Mouse (Mus musculus) leukemia stem cell, adult 10-12 weeks (primary cell): ENCODE results near the gene Olfr569. TPM values are rescaled to one million over a fixed set of nuclear protein-coding genes. Genes with fewer than 3 reads are reported as not detected.

Experiments
- polyA plus RNA-seq: library from polyadenylated mRNA; stranded (reverse); fragments of >175 nt; gene quantifications from 2 replicates; pipeline ENCODE4 v1.2.3, GENCODE M21; 2012; ENCODE audit warnings: low replicate concordance

Gene Olfr569
- polyA plus RNA-seq = not detected in 2 replicates

DNA sequence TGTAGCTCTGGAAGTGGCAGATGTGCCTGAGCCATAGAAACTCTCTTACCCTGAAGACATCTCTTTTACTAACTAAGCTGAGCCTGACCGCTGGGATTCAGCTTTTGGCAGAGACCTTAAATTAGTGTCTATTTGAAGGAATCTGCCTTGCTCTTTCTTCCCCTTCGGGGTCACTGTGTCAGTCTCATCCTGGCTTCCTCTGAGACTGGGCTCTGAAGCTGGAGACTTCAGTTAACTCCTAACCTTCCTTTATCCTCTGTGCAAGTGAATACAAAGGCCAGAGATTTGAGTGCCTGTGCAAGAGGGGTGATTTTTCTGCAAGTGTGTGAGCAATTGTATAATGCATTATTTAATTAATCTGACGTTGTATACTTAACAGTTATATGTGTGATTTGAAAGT lies at the start of gene Olfr569:
Gene Olfr569, minus strand, starts transcription at position 101 of the 400 bp plus-strand sequence.

DNA sequence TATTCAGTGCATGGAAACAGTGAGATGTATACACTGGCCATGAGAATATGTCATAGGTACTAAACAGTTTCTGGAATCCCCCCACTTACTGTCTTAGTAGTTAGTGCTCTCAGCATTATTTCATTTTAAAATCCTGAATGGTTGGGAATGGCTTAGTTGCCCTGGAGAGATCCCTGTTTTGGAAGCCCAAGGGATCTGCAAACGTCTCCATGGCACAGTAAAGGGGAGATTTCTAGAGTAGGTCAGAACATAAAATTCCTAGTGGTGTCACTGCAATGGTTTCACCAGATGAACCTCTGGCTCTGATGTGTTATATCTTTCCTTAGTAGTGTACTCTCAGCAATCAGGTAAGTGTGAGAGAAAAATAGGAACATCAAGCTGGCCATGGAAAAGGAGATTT lies 33.4 kb upstream of the Olfr569 start, which contains the start of gene Olfr572:
Gene Olfr572, plus strand, starts transcription at position 301 of the 400 bp plus-strand sequence.

DNA sequence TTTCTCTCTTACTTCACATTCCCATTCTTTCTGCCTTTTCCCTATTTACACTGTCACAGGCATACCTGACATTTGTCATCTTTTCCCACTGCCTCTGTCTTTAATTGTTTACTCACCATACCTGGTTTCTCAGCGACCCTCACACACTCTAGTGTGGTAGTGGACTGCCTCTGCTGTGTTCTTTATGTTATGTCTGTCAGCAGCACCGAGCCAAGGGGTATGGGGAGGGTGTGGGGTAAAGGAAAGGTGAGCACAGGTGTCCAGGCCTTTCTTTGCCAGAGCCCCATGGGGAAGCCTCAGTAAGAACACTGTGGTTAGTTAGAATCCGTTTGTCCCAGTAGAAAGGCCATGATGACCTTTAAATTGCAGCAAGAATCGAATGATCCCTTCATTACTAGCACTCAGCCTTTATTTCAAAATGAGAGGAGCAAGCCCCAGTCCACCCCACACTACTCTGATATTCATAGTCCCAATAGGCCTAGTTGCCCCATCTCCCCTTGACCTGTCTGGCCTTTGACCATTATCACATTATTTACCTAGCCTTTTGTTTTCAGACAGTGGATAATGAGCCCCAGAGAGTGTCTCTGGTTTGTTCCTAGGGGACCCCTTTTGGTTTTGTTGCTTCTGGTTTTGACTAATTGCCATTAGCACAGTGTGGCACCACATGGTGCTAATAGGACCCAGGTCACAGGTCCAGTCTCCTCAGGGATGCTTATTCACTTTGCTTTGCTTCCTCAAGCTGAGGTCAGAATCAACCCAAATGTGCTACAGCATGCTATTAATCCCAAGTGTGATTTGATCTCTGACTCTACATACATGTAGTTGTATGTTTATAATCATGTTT lies 26.6 kb upstream of the Olfr569 start, which contains the start of gene Olfr571:
Gene Olfr571, minus strand, starts transcription at position 505 of the 844 bp plus-strand sequence.

DNA sequence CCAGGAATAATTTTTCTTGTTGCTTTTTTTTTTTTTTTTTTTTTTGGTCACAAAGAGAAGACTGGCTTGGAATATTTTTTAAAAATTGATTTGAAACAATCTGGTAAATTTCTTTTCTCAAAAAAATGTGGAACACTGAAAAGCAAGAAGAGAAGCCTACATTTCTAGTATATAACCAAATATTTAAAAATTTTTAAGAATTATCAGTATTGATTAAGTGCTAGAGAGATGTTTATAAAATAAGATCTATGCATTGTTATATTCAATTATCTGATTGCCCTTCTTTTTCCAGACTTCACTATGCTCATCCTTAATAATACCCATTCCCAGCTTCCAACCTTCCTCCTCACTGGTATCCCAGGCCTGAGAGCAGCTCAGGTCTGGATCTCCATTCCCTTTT lies 13.9 kb downstream of the Olfr569 start, which contains the start of gene Olfr568:
Gene Olfr568, plus strand, starts transcription at position 301 of the 400 bp plus-strand sequence.

DNA sequence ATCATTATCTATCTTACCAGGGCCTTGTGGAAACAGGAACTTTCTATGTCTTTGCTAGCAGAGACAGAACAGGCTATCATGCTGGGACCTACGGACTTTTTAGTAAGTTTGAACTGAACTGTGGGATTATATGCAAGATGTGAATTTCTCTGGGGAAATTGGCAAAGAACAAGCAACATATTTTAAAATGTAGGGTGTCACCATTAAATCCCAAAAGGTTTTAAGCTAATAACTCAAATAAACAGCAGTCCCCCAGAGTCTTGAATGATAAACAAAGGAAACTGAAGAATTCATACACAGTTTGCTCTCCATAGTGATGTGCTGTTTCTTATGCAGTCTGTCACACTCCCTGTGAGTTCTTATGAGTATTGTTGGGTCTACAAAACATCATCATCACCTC lies 32.0 kb downstream of the Olfr569 start, which contains the start of gene Olfr566:
Gene Olfr566, minus strand, starts transcription at position 101 of the 400 bp plus-strand sequence.

Other genes starting within 250 kb of the Olfr569 start
- not detected in 2 replicates for gene Olfr555, start 232.1 kb downstream of the Olfr569 start, polyA plus RNA-seq
- gene Olfr556, start 226.0 kb downstream of the Olfr569 start, polyA plus RNA-seq = not detected in 2 replicates
- 0.35 and 1.2 TPM in 2 replicates for gene Trim68, start 203.6 kb downstream of the Olfr569 start, polyA plus RNA-seq
- not detected in 2 replicates for gene Olfr557, start 195.0 kb downstream of the Olfr569 start, polyA plus RNA-seq
- not detected in 2 replicates for gene Olfr558, start 188.7 kb downstream of the Olfr569 start, polyA plus RNA-seq
- not detected in 2 replicates for gene Olfr33, start 171.8 kb downstream of the Olfr569 start, polyA plus RNA-seq
- gene Olfr559, start 163.4 kb downstream of the Olfr569 start, polyA plus RNA-seq = not detected in 2 replicates
- gene Olfr560, start 131.5 kb downstream of the Olfr569 start, polyA plus RNA-seq = not detected in 2 replicates
- not detected in 2 replicates for gene Olfr78, start 131.4 kb downstream of the Olfr569 start, polyA plus RNA-seq
- gene Olfr561, start 119.7 kb downstream of the Olfr569 start, polyA plus RNA-seq = not detected in 2 replicates
- gene Olfr564, start 87.4 kb downstream of the Olfr569 start, polyA plus RNA-seq = not detected in 2 replicates
- not detected in 2 replicates for gene Olfr566, start 32.1 kb downstream of the Olfr569 start, polyA plus RNA-seq
- not detected in 2 replicates for gene Olfr568, start 13.8 kb downstream of the Olfr569 start, polyA plus RNA-seq
- not detected in 2 replicates for gene Olfr570, start 3.7 kb upstream of the Olfr569 start, polyA plus RNA-seq
- gene Olfr571, start 26.7 kb upstream of the Olfr569 start, polyA plus RNA-seq = not detected in 2 replicates
- not detected in 2 replicates for gene Olfr572, start 33.5 kb upstream of the Olfr569 start, polyA plus RNA-seq
- gene Olfr573-ps1, start 51.7 kb upstream of the Olfr569 start, polyA plus RNA-seq = 0.21 TPM in 1 of 2 replicates, not detected in the other
- not detected in 2 replicates for gene Olfr574, start 57.6 kb upstream of the Olfr569 start, polyA plus RNA-seq
- gene Olfr575, start 67.9 kb upstream of the Olfr569 start, polyA plus RNA-seq = not detected in 2 replicates
- not detected in 2 replicates for gene Olfr576, start 71.8 kb upstream of the Olfr569 start, polyA plus RNA-seq
- not detected in 2 replicates for gene Olfr577, start 85.1 kb upstream of the Olfr569 start, polyA plus RNA-seq
- gene Olfr578, start 98.4 kb upstream of the Olfr569 start, polyA plus RNA-seq = not detected in 2 replicates
- gene Olfr582, start 147.1 kb upstream of the Olfr569 start, polyA plus RNA-seq = not detected in 2 replicates
- not detected in 2 replicates for gene Olfr583, start 160.4 kb upstream of the Olfr569 start, polyA plus RNA-seq
- gene Olfr584, start 191.0 kb upstream of the Olfr569 start, polyA plus RNA-seq = not detected in 2 replicates
- gene Olfr585, start 206.8 kb upstream of the Olfr569 start, polyA plus RNA-seq = not detected in 2 replicates
- gene Olfr586, start 234.8 kb upstream of the Olfr569 start, polyA plus RNA-seq = not detected in 2 replicates
- not detected in 2 replicates for gene Olfr588-ps1, start 250.0 kb upstream of the Olfr569 start, polyA plus RNA-seq